Mouse (Mus musculus) macrophage (primary cell): Measurements from ENCODE around the gene Gpr61. TPM values are rescaled to one million over a fixed set of nuclear protein-coding genes. Genes with fewer than 3 reads are reported as not detected.

Source experiments
- H3K27ac ChIP-seq: fragments of 350-480 bp; formaldehyde crosslinking; 2 replicates; pipeline ENCODE4 v1.9.0; 2021
- H3K36me3 ChIP-seq: fragments of 350-480 bp; formaldehyde crosslinking; 2 replicates; pipeline ENCODE4 v1.9.0; 2021; ENCODE audit errors: inconsistent target
- H3K4me3 ChIP-seq: fragments of 350-480 bp; formaldehyde crosslinking; 2 replicates; pipeline ENCODE4 v1.9.0; 2021; ENCODE audit errors: inconsistent target
- H3K79me2 ChIP-seq: fragments of 350-480 bp; formaldehyde crosslinking; 2 replicates; pipeline ENCODE4 v1.9.0; 2021; ENCODE audit errors: inconsistent target
- WGBS: methylation state at CpG from one replicate; pipeline ENCODE4 v1.1.7; 2026; ENCODE audit warnings: inconsistent platforms; ENCODE audit not compliant: missing documents; 5-methylcytosine and 5-hydroxymethylcytosine counted together
- polyA plus RNA-seq: library from polyadenylated mRNA; stranded (reverse); fragments of 250-400 nt; gene quantifications from 3 replicates; pipeline ENCODE4 v1.2.4, GENCODE M21; 2018; ENCODE audit warnings: inconsistent platforms

Gene Gpr61
- polyA plus RNA-seq, 1 experiment from 2014 or later: not detected

DNA sequence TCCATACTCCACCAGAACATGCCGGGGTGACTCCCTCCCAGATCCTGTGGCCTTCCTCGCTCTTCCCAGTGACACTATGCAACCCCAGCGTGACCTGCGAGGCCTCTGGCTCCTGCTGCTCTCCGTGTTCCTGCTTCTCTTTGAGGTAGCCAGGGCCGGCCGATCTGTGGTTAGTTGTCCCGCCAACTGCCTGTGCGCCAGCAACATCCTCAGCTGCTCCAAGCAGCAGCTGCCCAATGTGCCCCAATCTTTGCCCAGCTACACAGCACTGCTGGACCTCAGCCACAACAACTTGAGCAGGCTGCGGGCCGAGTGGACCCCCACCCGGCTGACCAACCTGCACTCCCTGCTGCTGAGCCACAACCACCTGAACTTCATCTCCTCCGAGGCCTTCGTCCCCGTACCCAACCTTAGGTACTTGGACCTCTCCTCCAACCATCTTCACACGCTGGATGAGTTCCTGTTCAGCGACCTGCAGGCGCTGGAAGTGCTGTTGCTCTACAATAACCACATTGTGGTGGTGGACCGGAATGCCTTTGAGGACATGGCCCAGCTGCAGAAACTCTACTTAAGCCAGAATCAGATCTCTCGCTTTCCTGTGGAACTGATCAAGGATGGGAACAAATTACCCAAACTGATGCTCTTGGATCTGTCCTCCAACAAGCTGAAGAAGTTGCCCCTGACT lies 32.6 kb upstream of the Gpr61 start:
- WGBS: 65% methylated on average over 20 of the region's 20 CpGs
- no peaks in the 10 kb centered on the region for H3K36me3 ChIP-seq
- no peak overlapping the region for H3K4me3 ChIP-seq
- no peak overlapping the region for H3K27ac ChIP-seq
- no peaks in the 10 kb centered on the region for H3K79me2 ChIP-seq

DNA sequence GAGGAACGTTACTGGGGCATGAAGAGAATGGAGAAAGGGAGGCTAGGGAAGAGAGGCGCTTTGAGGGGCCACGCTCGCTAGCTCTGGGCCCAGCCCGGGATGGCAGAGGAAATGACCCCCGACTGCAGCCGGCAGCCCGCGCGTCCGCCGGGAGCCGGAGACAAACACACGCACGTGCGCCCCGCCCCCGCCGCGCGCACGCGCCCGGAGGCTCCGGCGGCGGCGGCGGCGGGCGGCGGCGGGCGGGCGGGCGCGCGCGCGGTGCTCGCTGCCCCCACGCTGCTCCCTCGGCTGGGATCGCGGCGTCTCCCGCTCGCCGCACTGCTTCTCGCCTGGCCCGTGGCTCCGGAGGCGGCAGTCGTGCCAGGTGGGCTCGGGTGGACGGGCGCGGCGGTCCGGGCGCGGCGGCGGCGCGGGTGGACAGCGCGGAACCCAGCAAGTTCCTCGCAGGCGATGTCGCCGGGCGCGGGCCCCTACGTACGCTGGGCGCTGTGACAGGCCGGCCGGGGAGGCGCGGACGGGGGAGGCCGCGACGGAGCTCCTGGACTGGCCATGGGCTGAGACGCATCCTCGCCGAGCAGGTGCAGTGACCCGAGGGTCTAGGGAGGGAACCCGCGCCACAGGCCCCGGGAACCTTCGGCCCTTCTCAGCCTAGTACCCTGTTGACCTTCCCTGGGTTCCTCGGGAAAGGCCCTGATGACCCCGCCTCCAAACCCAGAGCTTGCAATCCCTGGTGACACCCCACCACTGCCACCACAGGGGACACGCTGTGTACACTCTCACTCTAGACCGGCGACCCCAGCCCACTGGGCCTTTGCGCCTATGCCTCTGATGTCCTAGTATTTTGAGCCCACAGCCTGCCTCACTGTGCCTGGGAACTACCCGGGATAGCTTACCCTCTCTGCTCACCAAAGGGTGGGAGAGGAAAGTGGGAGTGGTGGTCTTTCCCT lies 31.7 kb upstream of the Gpr61 start, which contains the start of gene Amigo1:
TSS of gene Amigo1 (plus strand) at position 238 of the 950 bp plus-strand sequence.
- 2% methylated on average over 87 of the region's 100 CpGs for WGBS
- Histone ChIP-seq H3K27ac (no peak within 1 kb of the TSS), H3K36me3 (no peaks in the 10 kb centered on the region), H3K79me2 (no peaks in the 10 kb centered on the region), H3K4me3 (peak within 1 kb of the TSS; percentile 35)

DNA sequence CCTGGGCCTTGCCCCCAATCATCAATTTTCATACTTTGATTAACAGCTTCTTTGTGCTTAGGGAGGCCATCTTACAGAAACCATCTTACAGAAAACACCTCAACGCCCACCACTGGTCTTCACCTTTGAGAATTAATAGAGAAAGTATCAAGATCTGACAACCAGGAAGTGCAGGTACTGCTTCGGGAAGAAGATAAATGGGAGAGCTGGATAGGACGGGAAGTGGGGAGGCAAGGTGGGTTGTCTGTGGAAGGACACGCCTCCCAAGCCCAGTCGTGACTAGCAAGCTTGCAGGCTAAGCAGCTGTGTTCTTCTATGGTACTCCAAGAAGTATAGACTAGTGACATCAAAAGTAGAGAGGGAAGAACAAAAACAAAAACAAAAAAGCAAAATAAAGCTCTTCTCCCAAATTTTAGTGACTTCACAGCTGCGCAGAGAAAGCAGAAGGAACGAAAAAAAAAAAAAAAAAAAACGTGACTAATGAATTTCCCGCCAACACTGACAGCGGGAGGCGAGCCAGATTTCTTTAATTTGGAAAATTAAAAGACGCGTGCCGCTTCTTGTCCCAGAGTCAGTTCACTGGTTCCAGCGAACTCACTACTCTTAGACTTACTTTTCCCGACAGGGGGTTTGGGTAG lies 30.9 kb upstream of the Gpr61 start:
- no peaks in the 10 kb centered on the region for H3K36me3 ChIP-seq
- 3% methylated on average over 16 of the region's 16 CpGs for WGBS

DNA sequence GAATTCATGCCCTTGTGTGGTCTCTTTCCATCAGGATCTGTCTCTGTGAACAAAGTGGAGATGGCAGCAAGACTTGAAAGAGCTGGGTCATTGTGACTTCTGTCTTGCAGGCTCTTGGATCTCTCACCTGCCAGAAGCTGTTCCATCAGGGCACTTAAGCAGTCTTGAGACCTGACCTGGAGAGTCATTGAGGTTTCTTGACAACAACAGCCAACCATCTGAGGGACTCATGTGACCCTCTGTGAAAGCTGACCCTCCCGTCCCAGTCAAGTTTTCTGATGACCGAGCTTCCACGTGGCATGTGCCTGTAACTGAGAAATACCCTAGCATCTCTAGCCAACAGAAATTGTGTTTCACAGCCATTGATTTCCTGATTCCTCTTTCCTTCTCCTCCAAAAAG lies 30.1 kb upstream of the Gpr61 start:
- H3K27ac ChIP-seq: no peak overlapping the region
- H3K79me2 ChIP-seq: no peaks in the 10 kb centered on the region
- H3K36me3 ChIP-seq: no peaks in the 10 kb centered on the region
- H3K4me3 ChIP-seq: no peak overlapping the region
- 92% methylated on average over 3 of the region's 3 CpGs for WGBS

More for the DNA sequence above, 30.9 kb upstream of the Gpr61 start:
- peak overlapping the region; percentile 35 for H3K4me3 ChIP-seq
- H3K79me2 ChIP-seq: no peaks in the 10 kb centered on the region
- H3K27ac ChIP-seq: no peak overlapping the region

DNA sequence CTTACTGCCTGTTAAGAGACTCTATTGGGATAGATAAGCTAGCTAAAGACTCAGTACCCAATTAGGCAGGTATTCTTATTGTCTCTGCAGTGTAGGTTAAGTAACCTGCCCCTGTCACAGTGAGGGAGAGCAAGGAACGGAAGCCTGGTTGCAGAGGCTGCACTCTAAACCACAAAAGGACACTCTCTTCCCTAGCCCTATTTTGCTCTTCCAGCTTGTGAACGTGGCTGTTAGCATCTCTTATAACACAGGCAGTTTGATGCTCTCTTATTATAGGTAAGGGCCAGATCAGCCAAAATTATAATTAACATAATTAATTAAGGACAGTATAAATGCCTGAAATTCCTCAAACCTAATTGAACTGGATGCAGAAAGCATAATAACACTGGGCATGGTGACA lies 25.8 kb upstream of the Gpr61 start:
- no peak overlapping the region for H3K4me3 ChIP-seq
- no peaks in the 10 kb centered on the region for H3K36me3 ChIP-seq
- H3K27ac ChIP-seq: no peak overlapping the region
- 17% methylated on average over 2 of the region's 2 CpGs for WGBS
- H3K79me2 ChIP-seq: no peaks in the 10 kb centered on the region

DNA sequence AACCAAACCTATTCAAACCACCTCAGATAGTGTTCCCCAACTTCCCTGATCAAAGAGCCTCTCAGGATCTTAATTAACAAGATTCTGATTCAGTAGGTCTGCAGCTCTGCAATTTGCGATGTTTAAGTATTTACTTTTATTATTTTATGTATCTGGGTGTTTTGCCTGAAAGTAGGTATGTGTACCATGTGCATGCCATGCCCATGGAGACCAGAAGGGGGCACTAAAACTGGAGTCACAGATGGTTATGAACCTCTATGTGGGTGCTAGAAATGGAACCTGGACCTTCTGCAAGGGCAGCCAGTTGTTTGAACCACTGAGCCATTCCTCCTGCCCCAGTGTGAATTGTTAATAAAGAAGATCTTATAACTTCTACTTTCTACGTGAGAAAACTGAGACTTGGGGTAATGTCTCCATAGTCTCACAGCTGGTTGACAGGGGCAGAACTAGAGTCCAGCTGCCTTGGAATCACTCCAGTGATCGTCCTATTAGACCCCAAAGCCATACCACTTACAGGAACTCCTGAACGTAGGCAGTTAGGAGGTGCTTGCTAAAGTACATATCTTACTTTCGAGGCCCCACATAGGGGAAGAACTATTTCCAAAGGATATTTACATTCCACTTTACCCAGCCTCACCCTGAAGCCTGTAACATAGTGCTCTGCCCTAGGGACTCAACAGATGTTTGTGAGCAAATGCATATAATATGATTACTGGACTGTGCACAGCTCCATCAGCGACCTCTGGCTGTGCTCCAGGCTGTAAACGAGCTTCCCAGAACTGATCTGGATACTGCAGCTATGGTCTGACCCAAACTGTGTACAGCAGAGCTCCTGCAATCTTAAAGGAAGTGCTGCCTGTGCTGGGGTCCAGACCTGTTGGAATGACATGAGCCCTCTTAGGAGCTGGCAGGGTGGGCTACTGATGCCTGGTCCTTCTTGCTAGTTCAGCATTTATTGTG lies 24.4 kb upstream of the Gpr61 start:
- Histone ChIP-seq H3K27ac (no peak overlapping the region), H3K36me3 (no peaks in the 10 kb centered on the region), H3K4me3 (no peak overlapping the region), H3K79me2 (no peaks in the 10 kb centered on the region)
- WGBS: 83% methylated on average over 7 of the region's 7 CpGs

DNA sequence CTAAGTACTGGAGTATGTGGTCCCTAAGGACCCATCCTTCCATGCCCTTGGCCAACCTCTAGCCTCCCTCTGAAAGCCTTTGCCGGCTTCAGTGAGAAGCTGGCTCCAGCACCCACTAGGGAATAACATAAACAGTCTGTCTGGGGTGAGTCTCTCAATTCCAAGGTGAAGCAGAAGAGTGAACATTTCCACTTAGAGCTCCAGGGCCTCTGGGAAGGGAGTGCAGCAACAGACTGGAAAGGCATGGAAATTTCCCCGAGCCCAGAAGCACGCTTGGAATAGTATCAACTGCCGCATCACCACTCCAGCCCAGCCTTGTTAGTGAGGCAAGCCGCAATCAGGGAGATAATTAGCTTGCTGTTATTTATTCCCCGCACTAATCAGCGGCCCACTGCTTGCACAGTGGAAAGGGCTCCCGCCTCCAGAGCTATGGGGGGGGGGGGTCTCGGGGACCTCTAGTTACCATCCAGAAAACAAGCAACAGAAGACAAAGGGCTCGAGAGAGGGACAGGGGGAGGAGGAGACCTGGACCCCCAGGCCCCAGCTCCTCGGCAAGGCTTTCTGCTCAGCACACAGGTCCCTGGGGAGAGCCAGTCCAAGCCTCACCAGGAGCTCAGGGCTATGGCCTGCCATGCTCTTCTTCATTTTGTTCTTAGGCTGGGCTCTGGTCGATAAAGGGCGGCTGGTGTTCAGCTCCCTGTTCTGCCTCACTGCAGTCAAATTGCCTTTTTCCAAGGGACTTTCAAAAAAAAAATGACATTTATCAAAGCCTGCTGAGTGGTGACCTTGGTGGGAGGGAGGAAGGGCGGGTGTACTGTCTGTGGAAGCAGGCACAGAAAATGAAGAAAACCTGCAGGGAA lies 20.2 kb upstream of the Gpr61 start:
- Histone ChIP-seq H3K27ac (no peak overlapping the region), H3K79me2 (no peaks in the 10 kb centered on the region), H3K4me3 (no peak overlapping the region), H3K36me3 (no peaks in the 10 kb centered on the region)
- WGBS: 74% methylated on average over 14 of the region's 14 CpGs

DNA sequence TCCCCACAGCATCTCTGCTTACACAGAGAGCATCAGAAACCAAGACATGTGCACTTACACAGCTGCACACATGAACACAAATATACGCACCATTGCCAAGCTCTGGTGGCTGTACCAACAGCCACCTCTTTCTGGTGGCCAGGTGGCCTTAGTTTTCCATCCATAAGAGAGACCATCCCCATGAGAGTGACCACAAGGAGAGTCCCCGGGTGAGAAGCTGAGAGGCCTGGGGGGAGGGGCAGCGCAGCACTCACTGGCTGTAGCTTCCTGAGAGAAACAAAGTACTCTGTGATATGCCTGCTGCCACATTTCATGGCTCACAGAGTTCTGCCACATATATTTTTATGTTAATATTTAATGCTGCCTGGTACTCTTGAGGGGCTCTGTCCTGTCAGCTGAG lies 14.5 kb upstream of the Gpr61 start:
- WGBS: 82% methylated on average over 3 of the region's 3 CpGs
- H3K79me2 ChIP-seq: no peaks in the 10 kb centered on the region
- no peak overlapping the region for H3K4me3 ChIP-seq
- H3K27ac ChIP-seq: no peak overlapping the region
- no peaks in the 10 kb centered on the region for H3K36me3 ChIP-seq

DNA sequence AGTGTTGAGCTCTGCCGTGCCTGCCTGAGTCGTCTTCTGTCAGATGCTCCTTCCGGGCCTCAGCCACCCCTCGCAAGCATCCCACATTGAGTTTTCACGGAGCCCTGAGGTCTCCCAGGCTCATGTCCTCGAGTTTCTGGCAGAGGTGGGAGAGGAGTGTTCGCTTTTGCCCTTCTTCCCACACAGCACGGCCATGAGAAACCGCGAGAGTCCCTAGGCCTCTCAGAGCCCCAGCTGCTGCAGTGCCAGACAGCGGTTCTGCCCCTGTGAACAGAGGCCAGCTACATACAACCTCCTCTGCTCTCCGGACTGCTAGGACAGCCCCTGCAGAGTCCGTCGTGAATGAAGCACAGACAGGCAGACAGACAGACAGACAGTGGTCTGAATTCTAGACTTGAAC lies 12.8 kb upstream of the Gpr61 start:
- H3K27ac ChIP-seq: no peak overlapping the region
- WGBS: 84% methylated on average over 12 of the region's 14 CpGs

DNA sequence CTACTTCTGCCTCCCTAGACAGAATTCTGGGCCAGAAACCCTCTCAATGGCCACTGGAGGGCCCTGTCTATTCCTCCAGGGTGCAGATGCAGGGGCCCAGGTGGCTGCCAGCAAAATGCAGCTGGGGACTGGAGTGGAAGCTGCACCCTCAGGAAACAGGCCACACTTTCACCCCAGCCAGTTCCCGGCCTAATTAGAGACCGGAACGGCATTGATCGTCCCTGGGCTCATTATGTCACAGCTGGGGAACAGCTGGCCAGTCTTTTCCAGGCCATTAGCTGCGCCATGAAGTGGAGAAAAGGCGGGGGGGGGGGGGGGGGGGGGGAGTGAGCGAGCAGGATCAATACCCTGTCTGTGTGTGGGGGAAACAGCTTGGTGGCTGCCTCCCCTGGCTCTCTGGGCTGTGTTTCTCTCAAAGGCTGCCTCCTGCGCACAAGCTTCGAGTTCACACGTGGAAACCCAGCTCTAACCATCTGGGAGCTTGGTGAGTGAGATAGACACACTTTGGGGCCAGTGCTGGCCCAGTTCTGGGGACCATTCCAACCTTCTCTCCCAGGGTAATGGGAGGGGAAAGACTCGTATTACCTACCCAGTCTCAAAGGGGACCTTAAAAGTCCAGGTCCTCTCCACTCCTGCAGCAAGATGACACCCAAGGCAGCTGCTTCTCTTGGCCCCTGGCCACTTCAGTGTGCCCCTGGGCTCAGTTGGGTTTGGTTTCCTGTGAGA lies 12.0 kb upstream of the Gpr61 start:
- 51% methylated on average over 6 of the region's 11 CpGs for WGBS
- H3K4me3 ChIP-seq: no peak overlapping the region
- H3K27ac ChIP-seq: no peak overlapping the region
- no peaks in the 10 kb centered on the region for H3K79me2 ChIP-seq
- H3K36me3 ChIP-seq: no peaks in the 10 kb centered on the region

More for the DNA sequence above, 12.8 kb upstream of the Gpr61 start:
- no peaks in the 10 kb centered on the region for H3K36me3 ChIP-seq
- no peaks in the 10 kb centered on the region for H3K79me2 ChIP-seq
- H3K4me3 ChIP-seq: no peak overlapping the region

DNA sequence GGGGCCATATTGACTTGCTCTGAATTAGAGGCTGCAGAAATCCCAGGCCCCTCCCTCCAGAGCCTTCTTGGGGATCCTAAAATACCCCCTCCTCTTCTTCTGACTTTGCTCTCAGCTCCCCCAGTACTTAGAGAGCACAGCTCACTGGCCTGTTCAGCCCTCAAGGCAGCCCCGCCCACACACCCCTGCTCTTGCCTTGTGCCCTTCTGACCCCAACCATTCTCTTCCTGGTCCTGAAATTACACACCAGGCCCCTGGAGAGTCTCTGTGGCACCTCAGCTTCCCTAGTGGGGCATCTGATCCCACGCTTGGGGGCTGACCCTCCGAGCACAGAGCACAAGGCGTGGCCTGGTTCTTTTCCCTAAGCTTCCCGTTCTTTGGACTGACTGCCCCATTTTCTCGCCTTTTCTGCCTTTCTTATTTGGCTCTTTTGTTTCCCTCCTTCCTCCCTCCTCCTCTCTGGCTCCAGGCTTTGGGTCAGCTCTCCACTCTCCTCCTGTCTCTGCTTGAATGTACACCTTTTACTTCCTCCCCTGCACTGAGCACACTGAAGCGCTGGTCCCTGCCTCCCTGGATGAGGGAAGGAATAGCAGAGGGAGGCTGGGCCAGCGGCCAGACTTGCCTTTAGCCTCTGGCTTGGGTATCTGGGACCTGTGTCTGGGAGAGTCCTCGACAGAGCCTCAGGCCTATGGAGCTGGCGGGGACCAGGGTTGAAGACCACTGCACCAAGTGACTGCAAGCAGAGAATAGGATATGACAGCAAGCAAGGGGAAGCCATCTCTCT lies 11.0 kb upstream of the Gpr61 start:
- no peak overlapping the region for H3K4me3 ChIP-seq
- H3K79me2 ChIP-seq: no peaks in the 10 kb centered on the region
- no peaks in the 10 kb centered on the region for H3K36me3 ChIP-seq
- WGBS: 87% methylated on average over 10 of the region's 10 CpGs
- no peak overlapping the region for H3K27ac ChIP-seq

DNA sequence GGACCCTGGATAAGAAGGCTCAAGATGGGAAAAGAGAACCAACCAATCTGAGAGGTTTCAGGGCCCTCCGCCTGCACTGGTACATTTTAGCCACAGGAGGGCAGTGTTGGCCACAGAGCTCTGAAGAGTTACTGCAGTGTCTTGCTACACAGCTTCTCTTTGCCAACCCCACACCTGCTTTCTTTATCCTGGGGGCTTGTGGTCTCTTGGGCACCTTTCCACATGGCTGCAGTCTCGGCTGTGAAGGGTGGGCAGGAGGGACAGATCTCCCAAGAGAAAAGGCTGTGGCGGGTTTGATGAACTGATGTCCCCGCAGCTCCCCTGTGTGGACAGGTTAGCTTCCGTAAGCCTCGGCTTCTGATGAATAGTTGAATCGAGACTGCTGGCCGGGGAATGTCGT lies 10.1 kb upstream of the Gpr61 start:
- WGBS: 31% methylated on average over 9 of the region's 9 CpGs
- Histone ChIP-seq H3K27ac (no peak overlapping the region), H3K4me3 (no peak overlapping the region), H3K36me3 (no peaks in the 10 kb centered on the region), H3K79me2 (no peaks in the 10 kb centered on the region)
